Comparison of ENCODE assay signal across 11 mouse cellular contexts in genomic region chr13:91305697-91306405, GRCm38 (mm10).
DNase-seq lines count a peak whose midpoint lies in the region; ATAC-seq lines count a peak whose summit lies in the region.
"Had no signal": no experiment of that assay in that cellular context is flagged by ENCODE, and none has a peak within 500 bp of the region (broad histone marks: within the 10 kb centered on the region; RNA-seq: fewer than 3 reads in every experiment).

No protein-coding gene starts in this region.

- WGBS in forebrain, embryonic 14.5 days = 59% methylated on average over 6 of the region's 6 CpGs
- WGBS in forebrain, embryonic 10.5 days = 90% methylated on average over 6 of the region's 6 CpGs

- H3K4me2 ChIP-seq in forebrain, embryonic 14.5 days (ENCODE audit: low read length) = no peak overlapping the region
- H3K4me2 ChIP-seq: embryonic facial prominence, embryonic 15.5 days; midbrain, embryonic 12.5 days had no signal

- H3K4me3 ChIP-seq in forebrain, embryonic 14.5 days (ENCODE audit: low read depth, low read length) = no peak overlapping the region
- H3K4me3 ChIP-seq in forebrain, embryonic 10.5 days = no peak overlapping the region
- H3K4me3 ChIP-seq: embryonic facial prominence, embryonic 15.5 days; midbrain, embryonic 12.5 days had no signal

- H3K9me3 ChIP-seq in forebrain, embryonic 14.5 days (replicated peaks; ENCODE audit: control insufficient read depth, low read length) = no peaks in the 10 kb centered on the region
- no peaks in the 10 kb centered on the region for H3K9me3 ChIP-seq in forebrain, embryonic 10.5 days
- H3K9me3 ChIP-seq: embryonic facial prominence, embryonic 15.5 days; midbrain, embryonic 12.5 days had no signal

- no peak overlapping the region for H3K9ac ChIP-seq in forebrain, embryonic 14.5 days (ENCODE audit: low read length)
- H3K9ac ChIP-seq: embryonic facial prominence, embryonic 15.5 days; midbrain, embryonic 12.5 days had no signal

- H3K36me3 ChIP-seq in forebrain, embryonic 14.5 days (ENCODE audit: control insufficient read depth, insufficient read depth, low read length) = no peaks in the 10 kb centered on the region
- no peaks in the 10 kb centered on the region for H3K36me3 ChIP-seq in forebrain, embryonic 10.5 days (replicated peaks)
- H3K36me3 ChIP-seq: embryonic facial prominence, embryonic 15.5 days; midbrain, embryonic 12.5 days had no signal

- H3K27ac ChIP-seq in forebrain, embryonic 14.5 days (ENCODE audit: low read depth, low read length) = no peak overlapping the region
- H3K27ac ChIP-seq in forebrain, embryonic 10.5 days = no peak overlapping the region
- H3K27ac ChIP-seq: embryonic facial prominence, embryonic 15.5 days; midbrain, embryonic 12.5 days had no signal

- no peaks in the 10 kb centered on the region for H3K27me3 ChIP-seq in forebrain, embryonic 14.5 days (replicated peaks; ENCODE audit: control insufficient read depth, insufficient read depth, low read length)
- no peaks in the 10 kb centered on the region for H3K27me3 ChIP-seq in forebrain, embryonic 10.5 days (ENCODE audit: poor library complexity, severe bottlenecking)
- H3K27me3 ChIP-seq: embryonic facial prominence, embryonic 15.5 days; midbrain, embryonic 12.5 days had no signal

- ATAC-seq in forebrain, embryonic 14.5 days = peak; percentile 91
- ATAC-seq: intestine, postnatal 0 days had no signal

- peak; percentile 76 for DNase-seq in forebrain, embryonic 14.5 days (ENCODE audit: low spot score)
- no peak for DNase-seq in forebrain, embryonic 10.5 days (ENCODE audit: extremely low spot score, low spot score)
- DNase-seq in 3134 (ENCODE audit: extremely low read depth, insufficient read length, low spot score) (peak; percentile 25), NIH3T3 (ENCODE audit: low read depth) (peak; percentile 54)
- peak; percentile 28 for DNase-seq in layer of hippocampus, adult 9-11 months
- no peak for DNase-seq in thymus, postnatal 14 days
- no peak for DNase-seq in gastrocnemius, postnatal 10 days
- DNase-seq in thymus, postnatal 0 days (ENCODE audit: low spot score) = no peak

- no peaks in the 10 kb centered on the region for H3K4me1 ChIP-seq in forebrain, embryonic 14.5 days (ENCODE audit: control insufficient read depth, insufficient read depth, low read length)
- H3K4me1 ChIP-seq in forebrain, embryonic 10.5 days = no peaks in the 10 kb centered on the region
- H3K4me1 ChIP-seq: embryonic facial prominence, embryonic 15.5 days; midbrain, embryonic 12.5 days had no signal

Comparison
In these comparisons a context has a peak if more than half of its experiments do, and no peak if none do; other contexts are left out.
1. DNase-seq: peak in forebrain, embryonic 14.5 days (single experiment), 3134 (single experiment), NIH3T3 (single experiment) and layer of hippocampus, adult 9-11 months (single experiment); none in forebrain, embryonic 10.5 days (single experiment), thymus, postnatal 14 days (single experiment), gastrocnemius, postnatal 10 days (single experiment) and thymus, postnatal 0 days (single experiment).